Mouse (Mus musculus): ENCODE results near the gene Robo1.

DNA sequence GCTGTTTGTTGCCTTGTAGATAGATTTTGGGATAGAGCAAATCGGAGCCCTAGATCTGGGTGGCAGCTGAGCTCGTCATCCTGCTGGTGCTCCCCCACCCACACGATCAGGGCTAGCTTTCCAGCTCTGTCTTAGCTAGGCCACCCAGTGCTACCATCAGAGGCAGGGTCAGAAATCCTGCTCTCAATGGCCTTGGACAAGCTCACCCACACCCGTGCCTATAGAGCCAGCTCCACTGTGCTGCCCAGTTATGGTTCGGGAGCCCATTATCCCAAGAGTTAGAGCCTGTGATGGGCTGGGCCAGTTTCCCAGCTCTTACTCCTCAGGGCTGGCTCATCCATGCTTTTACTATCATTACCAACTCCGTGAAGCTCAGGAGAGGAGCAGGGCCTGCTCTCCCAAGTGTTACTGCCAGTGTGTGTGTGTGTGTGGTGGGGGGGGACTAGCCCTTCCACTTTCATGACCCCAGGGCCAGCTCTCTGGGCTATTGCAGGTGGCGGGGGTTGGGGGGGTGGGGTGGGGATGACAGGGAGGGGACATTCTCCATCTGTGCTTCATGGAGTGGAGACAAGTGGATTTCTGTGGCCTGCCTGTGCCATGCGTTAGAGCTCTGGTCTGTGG, 461.2 kb downstream of the Robo1 start:
- no peak for TF ChIP-seq CTCF (IDR thresholded peaks at IDR 0.05; ENCODE audit: control insufficient read depth, insufficient read depth, insufficient replicate concordance, low read depth, low read length)
- TF ChIP-seq POLR2A (IDR thresholded peaks at IDR 0.05; ENCODE audit: control insufficient read depth, low read depth, low read length) = no peak
